Mouse (Mus musculus) testis, adult 2 months (tissue): ENCODE results near the gene Ppp2r3a. TPM values are rescaled to one million over a fixed set of nuclear protein-coding genes. Genes with fewer than 3 reads are reported as not detected.

Experiments used
- H3K27ac ChIP-seq: fragments of 200-500 bp; 2 replicates; pipeline ENCODE4 v1.5.1; 2012; ENCODE audit warnings: low read depth, low read length; ENCODE audit not compliant: control insufficient read depth, insufficient read depth
- H3K27me3 ChIP-seq: fragments of 200-500 bp; 2 replicates; pipeline ENCODE4 v1.6.1; 2012; ENCODE audit warnings: mild to moderate bottlenecking, low read length, moderate library complexity; ENCODE audit not compliant: control insufficient read depth, insufficient read depth
- H3K36me3 ChIP-seq: fragments of 200-500 bp; 2 replicates; pipeline ENCODE4 v1.6.1; 2012; ENCODE audit warnings: mild to moderate bottlenecking, low read length; ENCODE audit not compliant: control insufficient read depth, insufficient read depth
- H3K4me1 ChIP-seq: fragments of 200-500 bp; 2 replicates; pipeline ENCODE4 v1.6.1; 2012; ENCODE audit warnings: low read length; ENCODE audit not compliant: control insufficient read depth, insufficient read depth
- H3K4me3 ChIP-seq: fragments of 200-500 bp; 2 replicates; pipeline ENCODE4 v1.5.1; 2012; ENCODE audit warnings: low read depth, mild to moderate bottlenecking, low read length, moderate library complexity, mixed read lengths; ENCODE audit not compliant: control insufficient read depth
- CTCF ChIP-seq: fragments of 200-500 bp; IDR thresholded peaks from 2 replicates; pipeline ENCODE4 v1.5.1; 2012; ENCODE audit warnings: low read depth, mild to moderate bottlenecking, inconsistent platforms, low read length, moderate library complexity; ENCODE audit not compliant: control insufficient read depth, insufficient read depth, insufficient replicate concordance
- POLR2A ChIP-seq: fragments of 200-500 bp; IDR thresholded peaks from 2 replicates; pipeline ENCODE4 v1.6.1; 2012; ENCODE audit warnings: low read depth, mild to moderate bottlenecking, inconsistent platforms, low read length, moderate library complexity; ENCODE audit not compliant: control insufficient read depth
- polyA plus RNA-seq: library from polyadenylated mRNA; depleted of rRNA; stranded (reverse); fragments of >200 nt; gene quantifications from 2 replicates; pipeline ENCODE4 v1.2.3, GENCODE M21; 2012

Ppp2r3a gene
- polyA plus RNA-seq, 1 experiment, result 3.5 TPM

GRCm38 (mm10) chr9:101204059-101204458 lies 47.5 kb downstream of the Ppp2r3a start:
- H3K27me3 ChIP-seq, result no peaks in the 10 kb centered on the region
- no peaks in the 10 kb centered on the region for H3K36me3 ChIP-seq
- H3K27ac ChIP-seq, result no peak overlapping the region
- H3K4me3 ChIP-seq, result no peak overlapping the region
- TF ChIP-seq CTCF (no peak), POLR2A (no peak)
- H3K4me1 ChIP-seq, result no peaks in the 10 kb centered on the region

DNA sequence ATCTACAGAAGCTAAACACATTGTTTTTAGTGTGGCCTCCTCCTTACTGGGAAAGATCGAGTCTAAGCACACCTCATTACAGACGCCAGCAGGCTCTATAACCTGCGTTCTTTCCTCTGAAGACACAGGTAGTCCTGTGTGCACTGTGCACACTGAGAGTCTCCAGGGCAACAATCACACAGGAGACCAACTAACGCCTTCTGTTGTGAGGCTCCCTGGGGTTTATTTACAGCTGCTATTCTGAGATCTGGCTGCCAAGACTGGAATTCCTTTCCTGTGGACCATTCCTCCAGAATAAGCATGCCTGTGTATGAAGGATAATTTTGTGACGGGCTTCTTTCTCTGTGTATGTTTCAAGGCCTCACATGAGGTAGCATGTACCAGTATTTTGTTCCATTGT lies 51.0 kb downstream of the Ppp2r3a start:
- no peak overlapping the region for H3K27ac ChIP-seq
- H3K36me3 ChIP-seq, result no peaks in the 10 kb centered on the region
- H3K4me1 ChIP-seq, result no peaks in the 10 kb centered on the region
- H3K4me3 ChIP-seq, result no peak overlapping the region
- no peaks in the 10 kb centered on the region for H3K27me3 ChIP-seq
- TF ChIP-seq POLR2A, result no peak
- no peak for TF ChIP-seq CTCF

GRCm38 (mm10) chr9:101198804-101199203 lies 52.8 kb downstream of the Ppp2r3a start:
- H3K4me3 ChIP-seq, result no peak overlapping the region
- H3K27ac ChIP-seq, result no peak overlapping the region
- H3K27me3 ChIP-seq, result no peaks in the 10 kb centered on the region
- TF ChIP-seq CTCF (no peak), POLR2A (no peak)
- H3K4me1 ChIP-seq, result no peaks in the 10 kb centered on the region
- H3K36me3 ChIP-seq, result no peaks in the 10 kb centered on the region; the same call in 1 of the 2 replicates

DNA sequence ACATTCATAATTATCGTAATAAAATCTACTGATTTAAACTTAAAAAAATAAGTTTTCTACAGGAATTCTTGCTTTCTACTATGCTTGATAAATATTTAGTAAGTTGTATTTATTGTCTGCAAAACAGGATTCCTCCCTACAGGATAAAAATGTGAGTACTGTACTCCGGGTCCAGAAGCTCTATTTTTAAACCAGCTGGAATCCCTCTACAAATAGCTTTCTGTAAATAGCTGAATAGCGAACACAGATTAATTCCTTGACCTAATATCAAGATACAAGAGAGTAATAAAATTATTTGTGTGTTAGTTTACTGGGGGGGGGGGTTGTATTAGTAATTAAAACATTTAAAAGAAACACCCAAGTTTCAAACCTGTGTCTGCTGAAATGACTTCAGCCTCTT lies 53.3 kb downstream of the Ppp2r3a start:
- Histone ChIP-seq H3K27me3 (no peaks in the 10 kb centered on the region), H3K4me3 (no peak overlapping the region), H3K4me1 (no peaks in the 10 kb centered on the region), H3K27ac (no peak overlapping the region), H3K36me3 (no peaks in the 10 kb centered on the region; the same call in 1 of the 2 replicates)
- TF ChIP-seq CTCF, result no peak
- no peak for TF ChIP-seq POLR2A

DNA sequence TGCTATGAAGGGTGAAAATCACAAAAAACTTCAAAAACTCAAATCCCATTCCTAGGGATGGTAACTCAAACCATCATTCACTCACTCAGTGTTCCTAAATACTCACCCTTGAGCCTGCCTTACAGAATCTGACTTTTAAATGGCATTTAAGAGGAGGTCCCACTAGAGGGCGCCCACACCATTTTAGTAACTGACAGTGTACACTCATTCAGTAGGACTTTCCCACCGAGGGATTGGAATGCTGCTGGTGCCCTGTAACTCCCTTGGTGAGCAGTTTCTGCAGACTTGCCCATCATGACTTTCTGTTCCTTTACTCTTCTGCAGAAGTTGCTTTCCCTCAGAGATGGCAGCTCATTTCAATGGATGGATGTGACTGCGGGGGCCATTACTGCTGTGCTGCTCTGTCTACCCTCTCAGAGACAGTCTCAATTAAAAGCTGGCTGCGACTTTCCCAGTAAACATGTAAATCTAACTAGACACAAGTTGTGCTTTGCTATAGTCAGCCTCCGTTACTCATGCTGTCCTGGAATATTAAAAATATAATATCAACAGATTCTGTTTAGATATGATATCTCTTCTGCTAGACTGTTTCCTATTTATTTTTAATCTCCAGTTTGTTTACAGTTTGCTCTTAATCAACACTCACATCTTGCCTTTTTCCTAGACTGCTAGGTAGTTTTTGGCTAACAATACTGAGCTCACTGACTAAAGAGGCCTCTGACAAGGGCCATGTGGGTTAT lies 69.5 kb downstream of the Ppp2r3a start:
- Histone ChIP-seq H3K4me3 (no peak overlapping the region), H3K27me3 (no peaks in the 10 kb centered on the region)
- no peak for TF ChIP-seq POLR2A
- TF ChIP-seq CTCF, result peak; percentile 17; the same call in 1 of the 2 replicates

GRCm38 (mm10) chr9:101181291-101181690 lies 70.3 kb downstream of the Ppp2r3a start:
- Histone ChIP-seq H3K4me3 (no peak overlapping the region), H3K36me3 (no peaks in the 10 kb centered on the region), H3K27ac (no peak overlapping the region), H3K4me1 (no peaks in the 10 kb centered on the region), H3K27me3 (no peaks in the 10 kb centered on the region)
- TF ChIP-seq POLR2A (no peak), CTCF (no peak)

More for the DNA sequence above, 69.5 kb downstream of the Ppp2r3a start:
- Histone ChIP-seq H3K4me1 (no peaks in the 10 kb centered on the region), H3K27ac (no peak overlapping the region), H3K36me3 (no peaks in the 10 kb centered on the region)

GRCm38 (mm10) chr9:101180234-101180633 lies 71.4 kb downstream of the Ppp2r3a start:
- no peak overlapping the region for H3K4me3 ChIP-seq
- H3K4me1 ChIP-seq, result no peaks in the 10 kb centered on the region
- no peak overlapping the region for H3K27ac ChIP-seq
- no peaks in the 10 kb centered on the region for H3K36me3 ChIP-seq
- H3K27me3 ChIP-seq, result no peaks in the 10 kb centered on the region
- no peak for TF ChIP-seq CTCF
- no peak for TF ChIP-seq POLR2A

GRCm38 (mm10) chr9:101160627-101161026 lies 91.0 kb downstream of the Ppp2r3a start:
- TF ChIP-seq POLR2A (no peak), CTCF (no peak)
- H3K27ac ChIP-seq, result no peak overlapping the region
- no peaks in the 10 kb centered on the region for H3K36me3 ChIP-seq
- no peaks in the 10 kb centered on the region for H3K27me3 ChIP-seq
- no peak overlapping the region for H3K4me3 ChIP-seq
- H3K4me1 ChIP-seq, result no peaks in the 10 kb centered on the region
